Comparison of ENCODE assay signal across 7 mouse cellular contexts in genomic region chr7:80140815-80141214, GRCm38 (mm10). TPM values are rescaled to one million over a fixed set of nuclear protein-coding genes. Genes with fewer than 3 reads are reported as not detected.
DNase-seq lines count a peak whose midpoint lies in the region; ATAC-seq and TF ChIP-seq lines count a peak whose summit lies in the region.

No protein-coding gene starts in this region.

- H3K27ac ChIP-seq in gastrocnemius, adult 2 months = no peak overlapping the region
- H3K27ac ChIP-seq in intestine, embryonic 14.5 days (ENCODE audit: low read depth) = no peak overlapping the region
- H3K27ac ChIP-seq in limb, embryonic 10.5 days = peak overlapping the region; percentile 63; the same call in 1 of the 2 replicates
- no peak overlapping the region for H3K27ac ChIP-seq in midbrain, embryonic 15.5 days
- H3K27ac ChIP-seq in spleen, adult 2 months (ENCODE audit: insufficient read depth, low read length) = no peak overlapping the region

- peaks cover 13% of the 10 kb centered on the region for H3K9me3 ChIP-seq in intestine, embryonic 14.5 days (ENCODE audit: control insufficient read depth, low read length)
- 0 out of 2 replicates have a peak, but pooled peaks cover 3% of the 10 kb centered on the region for H3K9me3 ChIP-seq in limb, embryonic 10.5 days (replicated peaks)
- 0 out of 2 replicates have a peak, but pooled peaks cover 4% of the 10 kb centered on the region for H3K9me3 ChIP-seq in midbrain, embryonic 15.5 days

- peak; percentile 63 for ATAC-seq in intestine, embryonic 14.5 days (replicated peaks; ENCODE audit: low FRiP score, low TSS enrichment, low read depth)
- ATAC-seq in midbrain, embryonic 15.5 days (replicated peaks) = peak; percentile 86

- peak; percentile 84 for TF ChIP-seq CTCF in gastrocnemius, adult 2 months (IDR thresholded peaks at IDR 0.05)
- TF ChIP-seq CTCF in spleen, adult 2 months (IDR thresholded peaks at IDR 0.05; ENCODE audit: extremely low read depth, insufficient read depth, insufficient read length, insufficient replicate concordance) = peak; percentile 92

- TF ChIP-seq POLR2A in spleen, adult 2 months (IDR thresholded peaks at IDR 0.05; ENCODE audit: low read depth, low read length) = no peak

- no peak overlapping the region for H3K4me3 ChIP-seq in gastrocnemius, adult 2 months
- H3K4me3 ChIP-seq in intestine, embryonic 14.5 days (ENCODE audit: low read depth, low read length) = no peak overlapping the region
- no peak overlapping the region for H3K4me3 ChIP-seq in limb, embryonic 10.5 days
- H3K4me3 ChIP-seq in midbrain, embryonic 15.5 days = no peak overlapping the region
- H3K4me3 ChIP-seq in spleen, adult 2 months (ENCODE audit: extremely low read depth, insufficient read depth, insufficient read length) = no peak overlapping the region

- 0 out of 2 replicates have a peak, but pooled peaks cover 5% of the 10 kb centered on the region for H3K4me1 ChIP-seq in intestine, embryonic 14.5 days (replicated peaks; ENCODE audit: control insufficient read depth, insufficient read depth, low read length)
- peaks cover 10% of the 10 kb centered on the region for H3K4me1 ChIP-seq in limb, embryonic 10.5 days
- peaks cover 4% of the 10 kb centered on the region; the same call in 1 of the 2 replicates for H3K4me1 ChIP-seq in midbrain, embryonic 15.5 days
- peaks cover 15% of the 10 kb centered on the region; the same call in 1 of the 2 replicates for H3K4me1 ChIP-seq in spleen, adult 2 months (ENCODE audit: control insufficient read depth, insufficient read depth, insufficient read length)

- no peak overlapping the region for H3K9ac ChIP-seq in intestine, embryonic 14.5 days (ENCODE audit: low read length)
- H3K9ac ChIP-seq in midbrain, embryonic 15.5 days = no peak overlapping the region

- intact Hi-C loops in gastrocnemius, adult 2 months (cut with DNase I) = loop anchor here (2.0 to 5.0 kb wide), 2 partner anchors 74 to 231 kb away; partner anchors contain the start of gene Man2a2

- no peaks in the 10 kb centered on the region for H3K36me3 ChIP-seq in intestine, embryonic 14.5 days (ENCODE audit: control insufficient read depth, insufficient read depth, low read length)
- H3K36me3 ChIP-seq in limb, embryonic 10.5 days = no peaks in the 10 kb centered on the region
- H3K36me3 ChIP-seq in midbrain, embryonic 15.5 days (replicated peaks) = no peaks in the 10 kb centered on the region
- no peaks in the 10 kb centered on the region for H3K36me3 ChIP-seq in spleen, adult 2 months (ENCODE audit: control insufficient read depth, insufficient read depth, low read length)

- H3K27me3 ChIP-seq in intestine, embryonic 14.5 days (replicated peaks; ENCODE audit: control insufficient read depth, insufficient read depth, low read length) = no peaks in the 10 kb centered on the region
- no peaks in the 10 kb centered on the region for H3K27me3 ChIP-seq in limb, embryonic 10.5 days (ENCODE audit: low read depth, poor library complexity, severe bottlenecking)
- H3K27me3 ChIP-seq in midbrain, embryonic 15.5 days (replicated peaks) = no peaks in the 10 kb centered on the region
- no peaks in the 10 kb centered on the region for H3K27me3 ChIP-seq in spleen, adult 2 months (ENCODE audit: control insufficient read depth, insufficient read depth, low read length)

- DNase-seq in adrenal gland, adult 18-20 months (ENCODE audit: low spot score in 2 of 2) = peak; percentile 68 to 77
- DNase-seq in cerebellum, postnatal 4 days (ENCODE audit: low spot score in 2 of 2) = peak; percentile 43 to 76
- DNase-seq in gastrocnemius, adult 2 months = peak; percentile 74
- DNase-seq in intestine, embryonic 14.5 days (ENCODE audit: low spot score) = peak; percentile 87
- DNase-seq in limb, embryonic 10.5 days (ENCODE audit: low spot score) = peak; percentile 84
- peak; percentile 47 to 80 for DNase-seq in spleen, adult 2 months (ENCODE audit: low read depth in 1 of 2, low spot score in 2 of 2)

- H3K4me2 ChIP-seq in intestine, embryonic 14.5 days (ENCODE audit: low read length) = peak overlapping the region; percentile 20; the same call in 1 of the 2 replicates
- H3K4me2 ChIP-seq in midbrain, embryonic 15.5 days = no peak overlapping the region

- 15% methylated on average over 9 of the region's 9 CpGs for WGBS in intestine, embryonic 14.5 days
- 18% methylated on average over 9 of the region's 9 CpGs for WGBS in limb, embryonic 10.5 days
- WGBS in midbrain, embryonic 15.5 days = 13% methylated on average over 9 of the region's 9 CpGs
- 19% methylated on average over 9 of the region's 9 CpGs for WGBS in spleen, adult 2 months

RNA-seq across cellular contexts. Expression of gene Idh2, which starts 25.6 kb away (rescaled TPM):
- 100 to 1,000 TPM; 116 to 190 TPM for total RNA-seq in adrenal gland, adult 18-20 months (2021)
- 100 to 1,000 TPM; 236 to 647 TPM for total RNA-seq in gastrocnemius, adult 2 months (2021)
- 603 and 627 TPM in 2 replicates for polyA plus RNA-seq in intestine, embryonic 14.5 days (2014; fragmentation: Nextera tagmentation; extraction: Ambion mirVana)
- 533 and 582 TPM in 2 replicates for polyA plus RNA-seq in limb, embryonic 10.5 days (2016; fragmentation: Nextera tagmentation; extraction: Ambion mirVana)
- 242 and 249 TPM in 2 replicates for polyA plus RNA-seq in midbrain, embryonic 15.5 days (2015; fragmentation: Nextera tagmentation; extraction: Ambion mirVana)
- polyA plus RNA-seq in spleen, adult 2 months (2012; rRNA removed) = 52.6 and 54.0 TPM in 2 replicates

RNA-seq across cellular contexts. Expression of gene Sema4b, which starts 45.8 kb away (rescaled TPM):
- 10 to 100 TPM; 62.7 to 75.9 TPM for total RNA-seq in adrenal gland, adult 18-20 months (2021)
- total RNA-seq in gastrocnemius, adult 2 months (2021) = 1 to 10 TPM; 1.8 to 2.1 TPM
- 15.1 and 15.9 TPM in 2 replicates for polyA plus RNA-seq in intestine, embryonic 14.5 days (2014; fragmentation: Nextera tagmentation; extraction: Ambion mirVana)
- polyA plus RNA-seq in limb, embryonic 10.5 days (2016; fragmentation: Nextera tagmentation; extraction: Ambion mirVana) = 8.1 and 9.9 TPM in 2 replicates
- 26.9 and 27.0 TPM in 2 replicates for polyA plus RNA-seq in midbrain, embryonic 15.5 days (2015; fragmentation: Nextera tagmentation; extraction: Ambion mirVana)
- 69.5 and 81.3 TPM in 2 replicates for polyA plus RNA-seq in spleen, adult 2 months (2012; rRNA removed)
